In genomic region chr12:83109486-83109885, GRCm38 (mm10) we compare ENCODE assay signal across 16 mouse cellular contexts.
"Had no signal": no experiment of that assay in that cellular context is flagged by ENCODE, and none has a peak within 500 bp of the region (broad histone marks: within the 10 kb centered on the region; RNA-seq: fewer than 3 reads in every experiment).

No protein-coding gene starts in this region.

- H3K9ac ChIP-seq: liver, postnatal 0 days; lung, embryonic 15.5 days; midbrain, embryonic 12.5 days; neural tube, embryonic 12.5 days; stomach, embryonic 15.5 days had no signal

- H3K9me3 ChIP-seq: lung, embryonic 15.5 days; midbrain, embryonic 12.5 days; neural tube, embryonic 12.5 days; stomach, embryonic 15.5 days had no signal

- H3K4me2 ChIP-seq: lung, embryonic 15.5 days; midbrain, embryonic 12.5 days; neural tube, embryonic 12.5 days; stomach, embryonic 15.5 days had no signal

- H3K36me3 ChIP-seq: lung, embryonic 15.5 days; midbrain, embryonic 12.5 days; neural tube, embryonic 12.5 days; stomach, embryonic 15.5 days had no signal

- ATAC-seq: liver, postnatal 0 days; lung, postnatal 0 days had no signal

- H3K27ac ChIP-seq: lung, embryonic 15.5 days; macrophage; midbrain, embryonic 12.5 days; neural tube, embryonic 12.5 days; stomach, embryonic 15.5 days; stomach, postnatal 0 days had no signal

- H3K4me3 ChIP-seq: lung, embryonic 15.5 days; megakaryocyte, embryonic 14.5 days; midbrain, embryonic 12.5 days; neural tube, embryonic 12.5 days; stomach, embryonic 15.5 days had no signal

- DNase-seq: liver, postnatal 0 days; lung, adult 2 months; lung, postnatal 14 days; lung, postnatal 36 days; right cerebral cortex, postnatal 14 days; thymus, adult 2 months; thymus, postnatal 25 days; thymus, postnatal 4 days had no signal

- H3K27me3 ChIP-seq: lung, embryonic 15.5 days; neural tube, embryonic 12.5 days; stomach, embryonic 15.5 days had no signal

- H3K4me1 ChIP-seq: neural tube, embryonic 12.5 days; stomach, embryonic 15.5 days had no signal
